Mouse (Mus musculus): ENCODE results near the gene Gm9046.

Gene Gm9046

DNA sequence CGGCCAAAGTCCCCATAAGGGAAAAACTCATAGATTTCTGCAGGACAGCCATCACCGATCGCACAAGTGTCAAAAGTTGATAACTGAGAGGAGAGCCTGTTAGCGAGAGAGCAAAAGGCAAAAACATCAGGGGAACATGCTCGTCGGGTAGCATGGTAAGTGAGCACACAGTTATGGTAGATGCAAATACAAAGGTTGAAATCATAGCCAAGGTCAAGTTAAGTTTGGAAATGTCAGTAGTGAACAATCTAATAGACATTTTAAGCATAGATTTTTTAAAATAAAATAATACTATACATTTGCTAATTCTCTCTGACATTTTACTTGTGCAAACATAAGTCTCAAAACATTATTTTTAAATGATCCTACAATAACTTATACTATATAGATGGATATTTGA, 48.1 kb downstream of the Gm9046 start, which contains the start of gene Iltifb:
Iltifb (minus strand) TSS at position 101 of the 400 bp plus-strand sequence.
- no peaks in the 10 kb centered on the region for H3K4me1 ChIP-seq (replicated peaks; ENCODE audit: low read depth, low read length)
- no peaks in the 10 kb centered on the region for H3K27me3 ChIP-seq (ENCODE audit: insufficient read depth, low read length)
- no peaks in the 10 kb centered on the region for H3K9me3 ChIP-seq (ENCODE audit: low read length)
- no peaks in the 10 kb centered on the region for H3K36me3 ChIP-seq (ENCODE audit: insufficient read depth, low read length)
- no peak within 1 kb of the TSS for H3K4me3 ChIP-seq (replicated peaks; ENCODE audit: low read length)
- TF ChIP-seq CTCF (conservative IDR thresholded peaks at IDR 0.05; ENCODE audit: low read length) = no peak
- no peak for TF ChIP-seq NANOG (IDR thresholded peaks at IDR 0.05; ENCODE audit: borderline replicate concordance, low read length)
- no peak for TF ChIP-seq POU5F1 (IDR thresholded peaks at IDR 0.05; ENCODE audit: borderline replicate concordance, low read length)

All from E14TG2a.4 (cell line).